Mouse (Mus musculus) heart, postnatal 0 days (tissue): ENCODE measurements around the gene Cyb5r2.

Source experiments
- CTCF ChIP-seq: IDR thresholded peaks from 2 replicates; pipeline ENCODE4 v1.5.1; 2016; ENCODE audit warnings: antibody characterized with exemption, control low read depth, low read depth
- EP300 ChIP-seq: IDR thresholded peaks from 2 replicates; pipeline ENCODE4 v1.6.1; 2016; ENCODE audit warnings: antibody characterized with exemption, low read depth

DNA sequence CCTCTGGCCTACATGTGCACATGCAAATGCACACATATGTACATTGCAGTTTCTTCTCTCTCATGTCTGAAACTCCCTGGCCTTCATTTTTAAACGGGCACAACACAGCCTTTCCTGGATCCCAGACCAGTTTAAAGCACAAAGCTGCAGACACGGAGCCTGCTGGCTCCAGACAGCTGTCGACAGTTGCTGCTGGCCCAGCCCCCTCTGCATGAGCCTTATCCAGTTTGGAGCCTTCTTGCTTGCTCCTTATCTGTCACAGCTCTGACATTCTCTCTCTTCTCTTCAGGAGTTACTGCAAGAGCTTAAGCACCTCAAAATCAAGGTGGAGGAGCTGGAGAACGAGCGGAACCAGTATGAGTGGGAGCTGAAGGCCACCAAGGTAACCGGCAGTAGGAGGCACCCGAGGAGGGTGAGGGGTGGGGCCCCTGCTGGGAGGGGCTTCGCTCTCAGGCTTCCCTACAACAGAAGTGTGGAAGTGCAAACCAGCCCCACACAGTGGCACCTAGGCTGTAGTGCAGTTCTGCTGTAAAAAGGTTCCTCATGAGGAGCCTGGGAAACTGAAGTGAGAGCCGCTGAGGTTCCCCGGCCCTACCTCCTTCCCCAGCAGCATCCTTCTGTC, 49.2 kb downstream of the Cyb5r2 start:
- TF ChIP-seq EP300 (no peak), CTCF (peak; percentile 82)
